Mouse (Mus musculus): ENCODE data around the gene Chd3.

GRCm38 (mm10) chr11:69331929-69332405 is 37.2 kb downstream of the Chd3 start:
- no peak for TF ChIP-seq CTCF (IDR thresholded peaks at IDR 0.05; ENCODE audit: borderline replicate concordance, insufficient read depth, low read length)
- TF ChIP-seq POLR2A (IDR thresholded peaks at IDR 0.05; ENCODE audit: low read depth, low read length), result peak; percentile 89

Data from embryonic fibroblast, embryonic 13.5 days (primary cell).